Mouse (Mus musculus) MEL (cell line): ENCODE results near the gene Utrn. TPM values are rescaled to one million over a fixed set of nuclear protein-coding genes. Genes with fewer than 3 reads are reported as not detected.

Source experiments
- DNase-seq: peaks from one replicate; pipeline ENCODE4 v3.0.0; 2011; ENCODE audit warnings: low read depth, low spot score
- H3K27ac ChIP-seq: 2 replicates; pipeline ENCODE4 v1.5.1; 2012; ENCODE audit warnings: low read depth, mild to moderate bottlenecking, control low read depth, low read length, moderate library complexity; ENCODE audit not compliant: control insufficient read depth
- H3K27me3 ChIP-seq, 2 experiments: fragments of 150-350 bp in 1 of 2; sonication (generic) in 1 of 2; 2 replicates each; pipeline ENCODE4 v1.6.1; 2012; ENCODE audit warnings: low read length in 2 of 2, mild to moderate bottlenecking in 2 of 2, improper control_type of control experiment in 1 of 2, moderate library complexity in 1 of 2; ENCODE audit not compliant: insufficient read depth in 2 of 2, control insufficient read depth in 1 of 2
- H3K36me3 ChIP-seq, 2 experiments: 2 replicates each; pipeline ENCODE4 v1.6.1; 2012 to 2014; ENCODE audit warnings: low read length in 2 of 2, improper control_type of control experiment in 1 of 2, inconsistent platforms in 1 of 2, mild to moderate bottlenecking in 1 of 2; ENCODE audit not compliant: insufficient read depth in 2 of 2, control insufficient read depth in 1 of 2
- H3K4me1 ChIP-seq, 2 experiments: fragments of 150-350 bp in 1 of 2; sonication (generic) in 1 of 2; 2 replicates each; pipeline ENCODE4 v1.6.1; 2012; ENCODE audit warnings: low read length in 2 of 2, improper control_type of control experiment in 1 of 2, mild to moderate bottlenecking in 1 of 2; ENCODE audit not compliant: insufficient read depth in 2 of 2, control insufficient read depth in 1 of 2
- H3K4me3 ChIP-seq, 2 experiments: fragments of 150-350 bp in 1 of 2; sonication (generic) in 1 of 2; 2 replicates each; pipeline ENCODE4 v1.5.1; 2012; ENCODE audit warnings: low read depth in 2 of 2, low read length in 2 of 2, mild to moderate bottlenecking in 2 of 2, moderate library complexity in 2 of 2, control low read depth in 1 of 2, improper control_type of control experiment in 1 of 2; ENCODE audit not compliant: control insufficient read depth in 1 of 2, insufficient read depth in 1 of 2
- H3K79me2 ChIP-seq: 2 replicates; pipeline ENCODE4 v1.6.1; 2012; ENCODE audit warnings: mild to moderate bottlenecking, low read length, moderate library complexity; ENCODE audit not compliant: control insufficient read depth, poor library complexity, insufficient read depth
- H3K9ac ChIP-seq: 2 replicates; pipeline ENCODE4 v1.6.1; 2012; ENCODE audit warnings: low read depth, mild to moderate bottlenecking, control low read depth, low read length, moderate library complexity; ENCODE audit not compliant: control insufficient read depth, poor library complexity, severe bottlenecking
- H3K9me3 ChIP-seq: fragments of 150-350 bp; sonication (generic); replicated peaks from 2 replicates; pipeline ENCODE4 v1.6.1; 2012; ENCODE audit warnings: mild to moderate bottlenecking, low read length, improper control_type of control experiment, moderate library complexity; ENCODE audit not compliant: insufficient read depth
- CHD1 ChIP-seq: IDR thresholded peaks from 2 replicates; pipeline ENCODE4 v1.6.1; 2012; ENCODE audit warnings: low read depth, mild to moderate bottlenecking, inconsistent platforms, low read length, improper control_type of control experiment
- CHD2 ChIP-seq: IDR thresholded peaks from 2 replicates; pipeline ENCODE4 v1.6.1; 2011; ENCODE audit warnings: low read length, improper control_type of control experiment
- CTCF ChIP-seq, 3 experiments: IDR thresholded peaks in 2 of 3; conservative IDR thresholded peaks in 1 of 3; 2 replicates each; pipeline ENCODE4 v1.5.1; 2011 to 2012; ENCODE audit warnings: low read length in 3 of 3, low read depth in 2 of 3, mild to moderate bottlenecking in 2 of 3, improper control_type of control experiment in 1 of 3, inconsistent platforms in 1 of 3, mixed read lengths in 1 of 3, moderate library complexity in 1 of 3; ENCODE audit not compliant: control insufficient read depth in 1 of 3, insufficient read depth in 1 of 3, poor library complexity in 1 of 3, severe bottlenecking in 1 of 3
- E2F4 ChIP-seq: IDR thresholded peaks from 2 replicates; pipeline ENCODE4 v1.6.1; 2011; ENCODE audit warnings: low read depth, low read length, improper control_type of control experiment, borderline replicate concordance
- JUND ChIP-seq: IDR thresholded peaks from 2 replicates; pipeline ENCODE4 v1.6.1; 2011; ENCODE audit warnings: low read depth, mild to moderate bottlenecking, improper control_type of control experiment, low read length
- MAFK ChIP-seq: IDR thresholded peaks from 2 replicates; pipeline ENCODE4 v1.6.1; 2011; ENCODE audit warnings: low read depth, mild to moderate bottlenecking, low read length, improper control_type of control experiment, borderline replicate concordance
- MAX ChIP-seq: IDR thresholded peaks from 2 replicates; pipeline ENCODE4 v1.6.1; 2011; ENCODE audit warnings: low read length, improper control_type of control experiment
- MAZ ChIP-seq: IDR thresholded peaks from 2 replicates; pipeline ENCODE4 v1.6.1; 2012; ENCODE audit warnings: low read depth, mild to moderate bottlenecking, inconsistent platforms, low read length, improper control_type of control experiment
- MEF2A ChIP-seq: IDR thresholded peaks from 2 replicates; pipeline ENCODE4 v1.6.1; 2014; ENCODE audit warnings: low read depth, mild to moderate bottlenecking, inconsistent platforms, low read length, improper control_type of control experiment; ENCODE audit not compliant: poor library complexity, insufficient replicate concordance, severe bottlenecking; ENCODE audit errors: extremely low read depth
- MXI1 ChIP-seq: IDR thresholded peaks from 2 replicates; pipeline ENCODE4 v1.6.1; 2011; ENCODE audit warnings: mild to moderate bottlenecking, low read depth, low read length, improper control_type of control experiment
- MYB ChIP-seq: IDR thresholded peaks from 2 replicates; pipeline ENCODE4 v1.6.1; 2011; ENCODE audit warnings: mild to moderate bottlenecking, low read depth, low read length, improper control_type of control experiment
- MYC ChIP-seq: IDR thresholded peaks from 2 replicates; pipeline ENCODE4 v1.6.1; 2011; ENCODE audit warnings: low read depth, mild to moderate bottlenecking, low read length, improper control_type of control experiment, moderate library complexity
- NRF1 ChIP-seq: IDR thresholded peaks from 2 replicates; pipeline ENCODE4 v1.6.1; 2014; ENCODE audit warnings: low read depth, mild to moderate bottlenecking, inconsistent platforms, low read length, improper control_type of control experiment, moderate library complexity; ENCODE audit not compliant: poor library complexity, insufficient read depth, severe bottlenecking
- TCF12 ChIP-seq: IDR thresholded peaks from 2 replicates; pipeline ENCODE4 v1.6.1; 2014; ENCODE audit warnings: low read depth, mild to moderate bottlenecking, inconsistent platforms, low read length, improper control_type of control experiment, moderate library complexity
- UBTF ChIP-seq: IDR thresholded peaks from 2 replicates; pipeline ENCODE4 v1.6.1; 2012; ENCODE audit warnings: low read depth, mild to moderate bottlenecking, inconsistent platforms, low read length, improper control_type of control experiment, moderate library complexity, borderline replicate concordance; ENCODE audit not compliant: insufficient read depth
- USF1 ChIP-seq: IDR thresholded peaks from 2 replicates; pipeline ENCODE4 v1.6.1; 2014; ENCODE audit warnings: low read depth, mild to moderate bottlenecking, inconsistent platforms, low read length, improper control_type of control experiment, moderate library complexity
- USF2 ChIP-seq, 2 experiments: IDR thresholded peaks; 2 replicates each; pipeline ENCODE4 v1.6.1; 2011 to 2012; ENCODE audit warnings: improper control_type of control experiment in 2 of 2, low read length in 2 of 2, borderline replicate concordance in 1 of 2, inconsistent platforms in 1 of 2, low read depth in 1 of 2, mild to moderate bottlenecking in 1 of 2; ENCODE audit not compliant: insufficient read depth in 1 of 2
- ZC3H11A ChIP-seq: IDR thresholded peaks from 2 replicates; pipeline ENCODE4 v1.6.1; 2012; ENCODE audit warnings: low read depth, mild to moderate bottlenecking, inconsistent platforms, low read length, improper control_type of control experiment
- ZKSCAN1 ChIP-seq: IDR thresholded peaks from 2 replicates; pipeline ENCODE4 v1.6.1; 2012; ENCODE audit warnings: low read depth, mild to moderate bottlenecking, inconsistent platforms, low read length, improper control_type of control experiment, moderate library complexity
- ZNF384 ChIP-seq: IDR thresholded peaks from 2 replicates; pipeline ENCODE4 v1.6.1; 2012; ENCODE audit warnings: low read depth, mild to moderate bottlenecking, inconsistent platforms, low read length, improper control_type of control experiment
- polyA plus RNA-seq, 2 experiments: library from polyadenylated mRNA; stranded (reverse) in 1 of 2; unstranded in 1 of 2; fragments of >175 nt in 1 of 2; fragments of >200 nt in 1 of 2; gene quantifications; 2 replicates each; pipeline versions ENCODE4 v1.2.1 to v1.2.4; 2012; ENCODE audit warnings: low replicate concordance in 2 of 2, low read depth in 1 of 2; ENCODE audit not compliant: insufficient read length in 2 of 2, insufficient read depth in 1 of 2, missing spikeins in 1 of 2
- total RNA-seq: library from RNA; depleted of rRNA; stranded (reverse); fragments of 300-350 nt; gene quantifications from 2 replicates; pipeline ENCODE4 v1.2.3, GENCODE M21; 2012

Utrn gene
- total and polyA plus RNA-seq, 3 experiments = 2.3 to 4.3 TPM; not detected in 1

DNA sequence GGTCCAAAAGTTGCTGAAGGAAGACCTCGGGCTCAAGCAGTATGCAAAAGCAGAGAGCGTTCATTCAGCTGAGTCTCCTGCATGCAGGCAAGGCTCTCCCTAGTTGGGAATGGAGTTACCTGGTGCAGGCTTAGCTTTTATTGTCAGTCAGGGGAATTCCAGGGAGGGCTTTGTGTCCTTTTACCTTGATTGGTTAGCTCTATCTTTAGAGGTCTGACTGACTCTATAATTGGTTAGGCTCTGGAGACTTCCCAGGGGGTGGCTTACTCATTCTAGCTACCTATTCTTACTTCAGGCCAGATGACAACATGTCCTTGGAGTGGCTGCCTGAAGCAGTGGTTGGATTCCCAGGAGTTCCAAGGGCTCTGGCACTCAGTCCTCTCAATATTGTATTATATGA, 40.7 kb upstream of the Utrn start:
- H3K27me3 ChIP-seq = no peaks in the 10 kb centered on the region
- peaks cover 0 to 4% of the 10 kb centered on the region in 2 experiments; a peak in 2 of 4 replicates for H3K36me3 ChIP-seq
- H3K9me3 ChIP-seq = no peaks in the 10 kb centered on the region
- no peak overlapping the region for H3K9ac ChIP-seq
- TF ChIP-seq MAZ (no peak), UBTF (no peak), ZKSCAN1 (no peak), MAFK (no peak), ZNF384 (no peak), TCF12 (no peak), MYC (no peak), MEF2A (no peak), CHD1 (no peak), USF1 (no peak), MYB (no peak), MXI1 (no peak)
- H3K79me2 ChIP-seq = no peaks in the 10 kb centered on the region; the same call in 1 of the 2 replicates
- no peak overlapping the region for H3K4me3 ChIP-seq
- H3K4me1 ChIP-seq = peaks cover 0 to 6% of the 10 kb centered on the region in 2 experiments; a peak in 3 of 4 replicates
- H3K27ac ChIP-seq = no peak overlapping the region
- DNase-seq = no peak

GRCm38 (mm10) chr10:12909179-12909578, 40.0 kb upstream of the Utrn start:
- no peaks in the 10 kb centered on the region for H3K9me3 ChIP-seq
- H3K79me2 ChIP-seq = no peaks in the 10 kb centered on the region; the same call in 1 of the 2 replicates
- H3K36me3 ChIP-seq = peaks cover 0 to 4% of the 10 kb centered on the region in 2 experiments; a peak in 2 of 4 replicates
- TF ChIP-seq CHD1 (no peak), MAZ (no peak), E2F4 (no peak), MAX (no peak), JUND (no peak), UBTF (no peak), USF1 (no peak), CTCF (IDR thresholded peaks at IDR 0.05 in 2 of 3, conservative IDR thresholded peaks at IDR 0.05 in 1 of 3; ENCODE audit: control insufficient read depth in 1 of 3, insufficient read depth in 1 of 3, low read depth in 2 of 3, low read length in 3 of 3, poor library complexity in 1 of 3, severe bottlenecking in 1 of 3) (no peak), USF2 (IDR thresholded peaks at IDR 0.05; ENCODE audit: borderline replicate concordance in 1 of 2, insufficient read depth in 1 of 2, low read depth in 1 of 2, low read length in 2 of 2) (no peak), MAFK (no peak), CHD2 (no peak), ZC3H11A (no peak), NRF1 (no peak), ZKSCAN1 (no peak)
- H3K27ac ChIP-seq = no peak overlapping the region
- H3K9ac ChIP-seq = no peak overlapping the region
- peaks cover 0 to 6% of the 10 kb centered on the region in 2 experiments; a peak in 3 of 4 replicates for H3K4me1 ChIP-seq
- H3K4me3 ChIP-seq = no peak overlapping the region
- H3K27me3 ChIP-seq = no peaks in the 10 kb centered on the region
- DNase-seq = no peak
